Mouse (Mus musculus): ENCODE measurements around the gene Slc38a9. TPM values are rescaled to one million over a fixed set of nuclear protein-coding genes. Genes with fewer than 3 reads are reported as not detected.

Slc38a9 gene
- polyA plus RNA-seq, 1 experiment from 2014 or later, result 11.3 TPM

DNA sequence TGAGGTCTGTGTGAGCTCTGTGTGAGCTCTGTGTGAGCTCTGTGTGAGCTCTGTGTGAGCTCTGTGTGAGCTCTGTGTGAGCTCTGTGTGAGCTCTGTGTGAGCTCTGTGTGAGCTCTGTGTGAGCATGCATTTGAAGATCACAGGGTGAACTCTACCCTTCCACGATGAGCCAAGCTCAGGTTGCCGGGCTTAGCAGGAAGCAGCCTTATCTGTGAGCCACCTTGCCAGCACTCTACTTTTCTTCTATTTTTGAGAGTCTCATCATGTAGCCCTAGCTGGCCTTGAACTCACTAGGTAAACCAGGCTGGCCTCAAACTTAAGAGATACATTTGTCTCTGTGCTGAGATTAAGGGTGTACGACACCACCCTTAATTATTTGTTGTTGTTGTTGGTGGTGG lies 24.1 kb upstream of the Slc38a9 start:
- DNase-seq (ENCODE audit: low spot score) (no peak), ATAC-seq (replicated peaks; ENCODE audit: low FRiP score, low read depth) (no peak)
- no peaks in the 10 kb centered on the region for H3K27me3 ChIP-seq (ENCODE audit: insufficient read depth, low read length)
- no peak for TF ChIP-seq CTCF (IDR thresholded peaks at IDR 0.05; ENCODE audit: low read depth)
- no peak overlapping the region for H3K9ac ChIP-seq (ENCODE audit: low read depth, low read length)
- H3K4me2 ChIP-seq (ENCODE audit: low read length), result no peak overlapping the region
- no peaks in the 10 kb centered on the region for H3K4me1 ChIP-seq (replicated peaks; ENCODE audit: insufficient read depth, low read length)
- no peak overlapping the region for H3K27ac ChIP-seq
- H3K4me3 ChIP-seq (replicated peaks; ENCODE audit: low read depth, low read length), result no peak overlapping the region
- 53% methylated on average over 3 of the region's 3 CpGs for WGBS
- no peaks in the 10 kb centered on the region for H3K9me3 ChIP-seq (replicated peaks; ENCODE audit: low read length)
- no peaks in the 10 kb centered on the region for H3K36me3 ChIP-seq (ENCODE audit: insufficient read depth, low read length)

DNA sequence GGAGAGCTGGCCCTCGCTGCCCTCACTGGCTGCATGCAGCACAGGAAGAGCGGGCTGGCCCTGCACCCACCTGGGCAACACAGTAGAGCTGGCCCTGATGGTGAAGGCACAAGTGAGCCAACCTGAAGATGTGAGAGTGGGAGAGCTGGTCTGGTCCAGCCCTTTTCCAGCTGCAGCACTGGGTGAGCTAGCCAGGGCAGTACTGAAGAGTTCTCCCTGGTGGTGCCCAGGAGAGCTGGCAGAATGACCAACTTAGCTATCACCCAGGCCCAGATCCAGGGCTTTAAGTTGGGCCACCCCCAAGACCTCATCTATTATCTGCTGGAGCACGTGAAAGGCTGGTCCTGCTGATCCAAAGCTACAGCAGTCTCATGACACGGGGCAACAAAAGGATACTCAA lies 21.4 kb upstream of the Slc38a9 start:
- 64% methylated on average over 4 of the region's 4 CpGs for WGBS
- Histone ChIP-seq H3K27me3 (ENCODE audit: insufficient read depth, low read length) (no peaks in the 10 kb centered on the region), H3K4me2 (ENCODE audit: low read length) (no peak overlapping the region), H3K4me1 (replicated peaks; ENCODE audit: insufficient read depth, low read length) (no peaks in the 10 kb centered on the region), H3K27ac (no peak overlapping the region), H3K36me3 (ENCODE audit: insufficient read depth, low read length) (no peaks in the 10 kb centered on the region), H3K4me3 (replicated peaks; ENCODE audit: low read depth, low read length) (no peak overlapping the region), H3K9ac (ENCODE audit: low read depth, low read length) (no peak overlapping the region), H3K9me3 (replicated peaks; ENCODE audit: low read length) (no peaks in the 10 kb centered on the region)
- ATAC-seq (replicated peaks; ENCODE audit: low FRiP score, low read depth), result no peak
- DNase-seq (ENCODE audit: low spot score), result no peak
- TF ChIP-seq CTCF (IDR thresholded peaks at IDR 0.05; ENCODE audit: low read depth), result no peak

DNA sequence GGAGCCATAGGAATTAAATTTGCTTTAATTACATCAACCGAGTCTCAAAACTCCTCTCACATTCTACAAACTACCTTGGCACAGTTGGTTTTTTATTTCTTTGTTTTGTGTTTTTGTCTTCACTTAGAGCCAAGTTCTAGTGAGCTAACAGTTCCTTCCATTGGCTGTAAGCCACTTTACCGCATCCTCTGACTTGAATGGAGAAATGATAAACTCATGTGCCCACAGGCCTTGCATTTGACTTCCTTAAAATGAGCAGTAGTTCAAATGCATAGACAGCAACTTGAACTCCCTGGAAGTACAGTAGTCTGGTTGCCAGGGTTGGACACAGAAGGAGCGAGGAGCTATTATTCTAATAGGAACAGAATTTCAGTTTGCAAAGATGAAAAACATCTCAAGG lies 17.7 kb upstream of the Slc38a9 start:
- H3K9me3 ChIP-seq (replicated peaks; ENCODE audit: low read length), result no peaks in the 10 kb centered on the region
- DNase-seq (ENCODE audit: low spot score) (no peak), ATAC-seq (replicated peaks; ENCODE audit: low FRiP score, low read depth) (no peak)
- H3K4me1 ChIP-seq (replicated peaks; ENCODE audit: insufficient read depth, low read length), result no peaks in the 10 kb centered on the region
- no peak overlapping the region for H3K27ac ChIP-seq
- 86% methylated on average over 3 of the region's 3 CpGs for WGBS
- H3K9ac ChIP-seq (ENCODE audit: low read depth, low read length), result no peak overlapping the region
- no peak overlapping the region for H3K4me3 ChIP-seq (replicated peaks; ENCODE audit: low read depth, low read length)
- H3K36me3 ChIP-seq (ENCODE audit: insufficient read depth, low read length), result no peaks in the 10 kb centered on the region
- H3K4me2 ChIP-seq (ENCODE audit: low read length), result no peak overlapping the region
- no peaks in the 10 kb centered on the region for H3K27me3 ChIP-seq (ENCODE audit: insufficient read depth, low read length)
- no peak for TF ChIP-seq CTCF (IDR thresholded peaks at IDR 0.05; ENCODE audit: low read depth)

DNA sequence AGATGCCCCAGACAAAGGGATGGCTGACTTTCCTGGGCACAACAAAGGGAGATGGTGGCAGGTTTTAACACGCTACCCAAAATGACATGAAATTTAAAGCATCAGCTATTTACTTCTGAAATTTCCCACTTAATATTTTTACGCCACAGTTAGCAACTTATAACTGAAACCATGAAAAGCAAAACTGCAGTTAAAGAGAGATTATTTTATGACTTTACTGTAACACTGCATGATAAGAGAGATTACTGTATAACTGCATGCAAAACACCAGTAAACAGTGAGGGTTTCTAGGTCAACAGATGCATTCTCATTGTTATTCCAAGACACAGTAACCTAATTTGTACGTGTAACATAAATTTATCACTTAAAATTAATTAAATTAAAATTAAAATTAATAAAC lies 15.6 kb upstream of the Slc38a9 start:
- H3K36me3 ChIP-seq (ENCODE audit: insufficient read depth, low read length), result no peaks in the 10 kb centered on the region
- H3K4me3 ChIP-seq (replicated peaks; ENCODE audit: low read depth, low read length), result no peak overlapping the region
- no peaks in the 10 kb centered on the region for H3K27me3 ChIP-seq (ENCODE audit: insufficient read depth, low read length)
- ATAC-seq (replicated peaks; ENCODE audit: low FRiP score, low read depth) (no peak), DNase-seq (ENCODE audit: low spot score) (no peak)
- H3K4me1 ChIP-seq (replicated peaks; ENCODE audit: insufficient read depth, low read length), result no peaks in the 10 kb centered on the region
- WGBS, result 78% methylated on average over 3 of the region's 3 CpGs
- no peak overlapping the region for H3K4me2 ChIP-seq (ENCODE audit: low read length)
- no peak overlapping the region for H3K9ac ChIP-seq (ENCODE audit: low read depth, low read length)
- no peak for TF ChIP-seq CTCF (IDR thresholded peaks at IDR 0.05; ENCODE audit: low read depth)
- H3K27ac ChIP-seq, result no peak overlapping the region
- H3K9me3 ChIP-seq (replicated peaks; ENCODE audit: low read length), result no peaks in the 10 kb centered on the region

GRCm38 (mm10) chr13:112645529-112646186 lies 14.9 kb upstream of the Slc38a9 start:
- Histone ChIP-seq H3K36me3 (ENCODE audit: insufficient read depth, low read length) (no peaks in the 10 kb centered on the region), H3K4me2 (ENCODE audit: low read length) (no peak overlapping the region), H3K9ac (ENCODE audit: low read depth, low read length) (no peak overlapping the region), H3K4me3 (replicated peaks; ENCODE audit: low read depth, low read length) (no peak overlapping the region), H3K4me1 (replicated peaks; ENCODE audit: insufficient read depth, low read length) (no peaks in the 10 kb centered on the region), H3K27ac (no peak overlapping the region), H3K27me3 (ENCODE audit: insufficient read depth, low read length) (no peaks in the 10 kb centered on the region), H3K9me3 (replicated peaks; ENCODE audit: low read length) (no peaks in the 10 kb centered on the region)
- no peak for DNase-seq (ENCODE audit: low spot score)
- no peak for TF ChIP-seq CTCF (IDR thresholded peaks at IDR 0.05; ENCODE audit: low read depth)
- 92% methylated on average over 1 of the region's 1 CpGs for WGBS
- no peak for ATAC-seq (replicated peaks; ENCODE audit: low FRiP score, low read depth)

DNA sequence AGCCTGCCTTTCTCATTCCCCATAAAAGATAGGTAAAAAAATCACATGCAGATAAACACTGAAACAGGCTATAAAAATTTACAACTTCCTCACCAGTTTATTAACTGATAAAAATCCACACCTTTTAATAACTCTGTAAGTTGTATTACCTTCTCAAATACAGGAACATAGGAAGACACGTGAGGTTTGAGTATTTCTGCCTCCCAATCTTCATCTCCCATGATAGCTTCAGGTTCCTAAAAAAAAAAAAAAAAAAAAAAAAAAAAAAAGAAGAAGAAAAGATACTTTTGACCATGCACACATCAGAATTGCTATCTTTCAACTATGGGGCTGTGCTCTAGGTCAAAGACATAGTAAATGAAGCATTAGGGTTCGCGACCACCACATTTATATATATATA lies 9.4 kb upstream of the Slc38a9 start:
- no peak for DNase-seq (ENCODE audit: low spot score)
- no peak overlapping the region for H3K9ac ChIP-seq (ENCODE audit: low read depth, low read length)
- no peak for TF ChIP-seq CTCF (IDR thresholded peaks at IDR 0.05; ENCODE audit: low read depth)
- ATAC-seq (replicated peaks; ENCODE audit: low FRiP score, low read depth), result no peak
- H3K4me1 ChIP-seq (replicated peaks; ENCODE audit: insufficient read depth, low read length), result no peaks in the 10 kb centered on the region
- no peaks in the 10 kb centered on the region for H3K27me3 ChIP-seq (ENCODE audit: insufficient read depth, low read length)
- no peak overlapping the region for H3K4me3 ChIP-seq (replicated peaks; ENCODE audit: low read depth, low read length)
- 83% methylated on average over 3 of the region's 3 CpGs for WGBS
- H3K36me3 ChIP-seq (ENCODE audit: insufficient read depth, low read length), result no peaks in the 10 kb centered on the region
- no peak overlapping the region for H3K27ac ChIP-seq
- peaks cover 6% of the 10 kb centered on the region; the same call in 1 of the 2 replicates for H3K9me3 ChIP-seq (replicated peaks; ENCODE audit: low read length)
- no peak overlapping the region for H3K4me2 ChIP-seq (ENCODE audit: low read length)

DNA sequence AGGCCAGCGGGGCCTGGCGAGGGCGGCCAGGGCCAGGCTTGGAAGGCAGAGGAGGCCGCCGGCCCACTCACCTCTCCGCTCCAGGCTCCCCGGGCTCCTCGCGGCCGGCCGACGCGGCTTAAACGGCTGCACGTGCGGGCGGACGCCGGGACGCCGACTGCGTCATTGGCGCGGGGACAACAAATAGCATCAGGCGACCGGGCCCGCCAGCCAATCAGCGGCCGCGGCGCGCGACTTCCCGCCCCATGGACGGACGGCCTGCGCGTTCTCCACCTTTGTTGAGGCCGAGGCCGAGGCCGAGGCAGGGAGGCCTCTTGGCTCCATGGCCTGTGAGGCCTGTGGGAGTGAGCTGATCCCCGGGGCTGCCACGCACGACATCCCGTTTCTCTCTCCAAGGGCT lies 8.3 kb upstream of the Slc38a9 start, which contains the start of gene Ddx4:
TSS of gene Ddx4 (minus strand) at position 271 of the 400 bp plus-strand sequence.
- no peak for TF ChIP-seq CTCF (IDR thresholded peaks at IDR 0.05; ENCODE audit: low read depth)
- Histone ChIP-seq H3K36me3 (ENCODE audit: insufficient read depth, low read length) (no peaks in the 10 kb centered on the region), H3K4me2 (ENCODE audit: low read length) (no peak within 1 kb of the TSS), H3K4me3 (replicated peaks; ENCODE audit: low read depth, low read length) (no peak within 1 kb of the TSS), H3K9me3 (replicated peaks; ENCODE audit: low read length) (peaks cover 6% of the 10 kb centered on the region; the same call in 1 of the 2 replicates), H3K27ac (no peak within 1 kb of the TSS), H3K9ac (ENCODE audit: low read depth, low read length) (no peak within 1 kb of the TSS), H3K4me1 (replicated peaks; ENCODE audit: insufficient read depth, low read length) (no peaks in the 10 kb centered on the region), H3K27me3 (ENCODE audit: insufficient read depth, low read length) (no peaks in the 10 kb centered on the region)
- no peak for DNase-seq (ENCODE audit: low spot score)
- WGBS, result 83% methylated on average over 45 of the region's 45 CpGs
- ATAC-seq (replicated peaks; ENCODE audit: low FRiP score, low read depth), result no peak

All from kidney, postnatal 0 days (tissue).